ENCODE assay signal across 28 mouse cellular contexts in genomic region chr5:76205886-76206285, GRCm38 (mm10). TPM values are rescaled to one million over a fixed set of nuclear protein-coding genes. Genes with fewer than 3 reads are reported as not detected.
DNase-seq lines count a peak whose midpoint lies in the region; ATAC-seq lines count a peak whose summit lies in the region.
"Had no signal": no experiment of that assay in that cellular context is flagged by ENCODE, and none has a peak within 500 bp of the region (broad histone marks: within the 10 kb centered on the region; RNA-seq: fewer than 3 reads in every experiment).

No protein-coding gene starts in this region.

- WGBS in midbrain, embryonic 11.5 days: 88% methylated on average over 2 of the region's 2 CpGs
- WGBS in midbrain, embryonic 16.5 days: 92% methylated on average over 2 of the region's 2 CpGs

- no peak overlapping the region for H3K27ac ChIP-seq in midbrain, embryonic 11.5 days (ENCODE audit: low read depth, low read length)
- no peak overlapping the region for H3K27ac ChIP-seq in midbrain, embryonic 16.5 days (ENCODE audit: low read length)
- H3K27ac ChIP-seq: embryonic facial prominence, embryonic 13.5 days; embryonic facial prominence, embryonic 15.5 days; forebrain, embryonic 10.5 days; forebrain, embryonic 12.5 days had no signal

- H3K36me3 ChIP-seq in midbrain, embryonic 11.5 days (ENCODE audit: control insufficient read depth, insufficient read depth, low read length): peaks cover 26% of the 10 kb centered on the region
- H3K36me3 ChIP-seq in midbrain, embryonic 16.5 days (ENCODE audit: control insufficient read depth, insufficient read depth, low read length): peaks cover 20% of the 10 kb centered on the region

- ATAC-seq in midbrain, embryonic 11.5 days (ENCODE audit: low FRiP score): no peak
- ATAC-seq in midbrain, embryonic 16.5 days: no peak
- ATAC-seq in megakaryocyte, adult 5-6 weeks (ENCODE audit: poor library complexity, severe bottlenecking): peak; percentile 73
- ATAC-seq in cerebellum, adult (ENCODE audit: insufficient number of reproducible peaks, low FRiP score, low TSS enrichment): no peak
- ATAC-seq: activated CD4-positive, CD25-positive, alpha-beta regulatory T cell, adult 4 months; CD4-positive, CD25-positive, alpha-beta regulatory T cell, adult 4 months; forebrain, embryonic 14.5 days; forebrain, embryonic 16.5 days; Patski had no signal

- no peaks in the 10 kb centered on the region for H3K27me3 ChIP-seq in midbrain, embryonic 11.5 days (ENCODE audit: control insufficient read depth, insufficient read depth, low read length)
- no peaks in the 10 kb centered on the region for H3K27me3 ChIP-seq in midbrain, embryonic 16.5 days (ENCODE audit: control insufficient read depth, insufficient read depth, low read depth, low read length)
- H3K27me3 ChIP-seq: CH12.LX; embryonic facial prominence, embryonic 13.5 days; embryonic facial prominence, embryonic 15.5 days; forebrain, embryonic 12.5 days; Patski had no signal

- no peak overlapping the region for H3K4me2 ChIP-seq in midbrain, embryonic 11.5 days
- no peak overlapping the region for H3K4me2 ChIP-seq in midbrain, embryonic 16.5 days (ENCODE audit: low read length)
- H3K4me2 ChIP-seq: embryonic facial prominence, embryonic 13.5 days; embryonic facial prominence, embryonic 15.5 days; forebrain, embryonic 12.5 days had no signal

- no peaks in the 10 kb centered on the region for H3K4me1 ChIP-seq in midbrain, embryonic 11.5 days (ENCODE audit: control insufficient read depth, insufficient read depth, low read length)
- H3K4me1 ChIP-seq in midbrain, embryonic 16.5 days (ENCODE audit: control insufficient read depth, insufficient read depth, low read length): no peaks in the 10 kb centered on the region
- H3K4me1 ChIP-seq: embryonic facial prominence, embryonic 13.5 days; embryonic facial prominence, embryonic 15.5 days; forebrain, embryonic 10.5 days; forebrain, embryonic 12.5 days had no signal

- H3K4me3 ChIP-seq in midbrain, embryonic 11.5 days (ENCODE audit: low read depth, low read length): no peak overlapping the region
- no peak overlapping the region for H3K4me3 ChIP-seq in midbrain, embryonic 16.5 days (ENCODE audit: low read depth, low read length)
- H3K4me3 ChIP-seq: embryonic facial prominence, embryonic 13.5 days; embryonic facial prominence, embryonic 15.5 days; erythroblast, embryonic 14.5 days; forebrain, embryonic 10.5 days; forebrain, embryonic 12.5 days had no signal

- no peaks in the 10 kb centered on the region for H3K9me3 ChIP-seq in midbrain, embryonic 11.5 days (ENCODE audit: control insufficient read depth, low read length)
- H3K9me3 ChIP-seq in midbrain, embryonic 16.5 days (replicated peaks; ENCODE audit: control insufficient read depth, low read length, poor library complexity, severe bottlenecking): no peaks in the 10 kb centered on the region
- H3K9me3 ChIP-seq: embryonic facial prominence, embryonic 13.5 days; embryonic facial prominence, embryonic 15.5 days; forebrain, embryonic 10.5 days; forebrain, embryonic 12.5 days; G1E had no signal

- no peak overlapping the region for H3K9ac ChIP-seq in midbrain, embryonic 11.5 days (ENCODE audit: low read length)
- no peak overlapping the region for H3K9ac ChIP-seq in midbrain, embryonic 16.5 days (ENCODE audit: low read depth, low read length)
- H3K9ac ChIP-seq: embryonic facial prominence, embryonic 13.5 days; embryonic facial prominence, embryonic 15.5 days; forebrain, embryonic 12.5 days had no signal

- DNase-seq in adrenal gland, adult 2 months: peak; percentile 43
- DNase-seq in adrenal gland, postnatal 4 days (ENCODE audit: low spot score in 2 of 2): no peak
- peak; percentile 33 for DNase-seq in adrenal gland, postnatal 14 days
- DNase-seq in adrenal gland, adult 18-20 months (ENCODE audit: low spot score in 2 of 2): no peak
- peak; percentile 26 for DNase-seq in midbrain, embryonic 11.5 days (ENCODE audit: low spot score, missing footprints)
- DNase-seq: B cell, adult 2 months; cerebellum, adult 11 months; cerebellum, adult 18-20 months; cerebellum, adult 8-10 months; cerebellum, adult 9-11 months; cerebellum, postnatal 14 days; cerebellum, postnatal 36 days; embryo, embryonic 11 days had no signal

RNA-seq across cellular contexts. Expression of gene Tmem165, which starts 22.2 kb away (rescaled TPM):
- 10 to 100 TPM; 28.1 to 49.1 TPM for total RNA-seq in adrenal gland, adult 2 months (2021)
- polyA plus RNA-seq in adrenal gland, adult 2 months (2012; rRNA removed): 164 and 194 TPM in 2 replicates
- total RNA-seq in adrenal gland, postnatal 4 days (2021): 10 to 100 TPM; 68.4 to 68.7 TPM
- 39.0 and 46.6 TPM in 2 replicates for total RNA-seq in adrenal gland, postnatal 14 days (2021)
- 10 to 100 TPM; 28.4 to 34.4 TPM for total RNA-seq in adrenal gland, adult 18-20 months (2021)
- 100 and 102 TPM in 2 replicates for polyA plus RNA-seq in midbrain, embryonic 11.5 days (2014; fragmentation: Nextera tagmentation; extraction: Ambion mirVana)
- 35.6 and 36.3 TPM in 2 replicates for polyA plus RNA-seq in midbrain, embryonic 16.5 days (2015; fragmentation: Nextera tagmentation; extraction: Ambion mirVana)
- 122 and 135 TPM in 2 replicates for total RNA-seq in megakaryocyte, adult 5-6 weeks (2015)
- 101 and 102 TPM in 2 replicates for total RNA-seq in megakaryocyte, adult 5-6 weeks (2017)

Comparison
In these comparisons a context has a peak if more than half of its experiments do, and no peak if none do; other contexts are left out.
1. DNase-seq: peak in adrenal gland, adult 2 months (single experiment), adrenal gland, postnatal 14 days (single experiment) and midbrain, embryonic 11.5 days (single experiment); none in adrenal gland, postnatal 4 days (0 of 2) and adrenal gland, adult 18-20 months (0 of 2).